8 mouse cellular contexts compared by ENCODE assay signal in the genomic region with DNA sequence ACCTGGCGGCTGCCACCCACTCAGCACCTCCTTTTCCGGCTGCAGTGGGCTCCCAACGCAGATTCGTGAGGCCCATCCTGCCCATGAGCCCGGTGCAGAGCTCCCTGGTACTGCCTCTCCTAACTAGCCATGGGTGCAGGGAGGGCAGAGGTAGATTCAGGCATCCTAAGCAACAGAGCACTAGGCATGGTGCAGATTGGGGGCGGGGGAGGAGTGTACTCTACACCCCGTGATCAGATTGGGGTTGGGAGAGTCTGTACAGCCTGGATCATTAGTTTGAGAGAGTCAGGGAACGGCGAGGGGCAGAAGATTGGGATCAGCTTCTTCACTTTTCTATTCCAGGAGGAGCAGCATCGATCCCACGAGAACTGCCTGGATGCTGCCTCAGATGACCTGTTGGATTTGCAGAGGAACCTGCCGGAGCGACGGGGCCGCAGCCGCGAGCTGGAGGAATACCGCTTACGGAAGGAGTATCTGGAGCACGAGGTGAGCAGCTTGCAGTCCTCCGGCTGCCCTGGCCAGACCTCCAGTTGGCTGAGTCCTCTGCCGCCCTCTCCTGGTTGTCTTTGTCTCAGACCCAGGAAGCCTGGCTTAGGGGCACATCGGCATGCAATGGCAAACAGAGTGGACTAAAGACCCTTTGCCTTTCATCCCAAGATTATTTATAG. TPM values are rescaled to one million over a fixed set of nuclear protein-coding genes. Genes with fewer than 3 reads are reported as not detected.
DNase-seq lines count a peak whose midpoint lies in the region; ATAC-seq and TF ChIP-seq lines count a peak whose summit lies in the region.

No protein-coding gene starts in this region.

- peak overlapping the region; percentile 54 for H3K4me2 ChIP-seq in embryonic facial prominence, embryonic 14.5 days (ENCODE audit: low read depth, low read length)
- peak overlapping the region; percentile 62 for H3K4me2 ChIP-seq in heart, embryonic 14.5 days (ENCODE audit: low read length)
- peak overlapping the region; percentile 54 for H3K4me2 ChIP-seq in kidney, embryonic 16.5 days (replicated peaks; ENCODE audit: low read depth, low read length)
- H3K4me2 ChIP-seq in neural tube, embryonic 14.5 days (ENCODE audit: low read depth, low read length), result peak overlapping the region; percentile 36

- H3K4me3 ChIP-seq in C2C12 (ENCODE audit: insufficient read depth, poor library complexity, severe bottlenecking), result no peak overlapping the region
- peak overlapping the region; percentile 28 for H3K4me3 ChIP-seq in embryonic facial prominence, embryonic 14.5 days (ENCODE audit: low read depth, low read length)
- H3K4me3 ChIP-seq in heart, embryonic 14.5 days (ENCODE audit: control insufficient read depth in 1 of 2, insufficient read depth in 1 of 2, low read depth in 1 of 2, low read length in 2 of 2), result peak overlapping the region; percentile 21 to 22; a peak in 3 of 4 replicates
- peak overlapping the region; percentile 32 for H3K4me3 ChIP-seq in kidney, embryonic 16.5 days (ENCODE audit: low read length)
- H3K4me3 ChIP-seq in neural tube, embryonic 14.5 days (ENCODE audit: low read depth, low read length), result no peak overlapping the region

- peak; percentile 54 for TF ChIP-seq CTCF in C2C12 (IDR thresholded peaks at IDR 0.05; ENCODE audit: control insufficient read depth, insufficient read depth, insufficient read length)

- no peaks in the 10 kb centered on the region for H3K36me3 ChIP-seq in C2C12 (ENCODE audit: control insufficient read depth, insufficient read depth)
- H3K36me3 ChIP-seq in embryonic facial prominence, embryonic 14.5 days (ENCODE audit: control insufficient read depth, insufficient read depth, low read length), result no peaks in the 10 kb centered on the region
- no peaks in the 10 kb centered on the region for H3K36me3 ChIP-seq in heart, embryonic 14.5 days (ENCODE audit: control insufficient read depth, insufficient read depth, low read length)
- H3K36me3 ChIP-seq in kidney, embryonic 16.5 days (ENCODE audit: insufficient read depth, low read length), result no peaks in the 10 kb centered on the region
- no peaks in the 10 kb centered on the region for H3K36me3 ChIP-seq in neural tube, embryonic 14.5 days (ENCODE audit: control insufficient read depth, insufficient read depth, low read length)

- H3K27ac ChIP-seq in embryonic facial prominence, embryonic 14.5 days (replicated peaks; ENCODE audit: low read depth, low read length), result no peak overlapping the region
- H3K27ac ChIP-seq in heart, embryonic 14.5 days (replicated peaks in 1 of 2; ENCODE audit: control insufficient read depth in 1 of 2, insufficient read depth in 1 of 2, low read depth in 2 of 2, low read length in 2 of 2), result no peak overlapping the region
- H3K27ac ChIP-seq in kidney, embryonic 16.5 days (ENCODE audit: low read length), result no peak overlapping the region
- no peak overlapping the region for H3K27ac ChIP-seq in neural tube, embryonic 14.5 days (ENCODE audit: low read depth, low read length)

- H3K9ac ChIP-seq in embryonic facial prominence, embryonic 14.5 days (ENCODE audit: low read depth, low read length), result peak overlapping the region; percentile 56
- H3K9ac ChIP-seq in heart, embryonic 14.5 days (ENCODE audit: low read length), result peak overlapping the region; percentile 64; the same call in 1 of the 2 replicates
- H3K9ac ChIP-seq in kidney, embryonic 16.5 days (replicated peaks; ENCODE audit: low read length), result peak overlapping the region; percentile 48
- no peak overlapping the region for H3K9ac ChIP-seq in neural tube, embryonic 14.5 days (replicated peaks; ENCODE audit: low read depth, low read length)

- peak; percentile 26 to 50 for DNase-seq in adrenal gland, postnatal 4 days (ENCODE audit: low spot score in 2 of 2)
- DNase-seq in embryonic facial prominence, embryonic 14.5 days (ENCODE audit: low spot score), result peak; percentile 89
- peak; percentile 74 to 80 for DNase-seq in lung, adult 18-20 months
- DNase-seq in telencephalon, adult 2 months (ENCODE audit: low read depth, low spot score), result peak; percentile 26

- peak; percentile 89 for ATAC-seq in embryonic facial prominence, embryonic 14.5 days (ENCODE audit: low read depth)
- peak; percentile 44; the same call in 1 of the 2 replicates for ATAC-seq in heart, embryonic 14.5 days (ENCODE audit: insufficient number of reproducible peaks, insufficient read depth, low FRiP score, low read depth)
- peak; percentile 54; the same call in 1 of the 2 replicates for ATAC-seq in kidney, embryonic 16.5 days (ENCODE audit: low FRiP score, low TSS enrichment)
- ATAC-seq in neural tube, embryonic 14.5 days (ENCODE audit: low read depth), result peak; percentile 76; the same call in 1 of the 2 replicates

- WGBS in embryonic facial prominence, embryonic 14.5 days, result 12% methylated on average over 20 of the region's 23 CpGs
- 5% methylated on average over 23 of the region's 23 CpGs for WGBS in heart, embryonic 14.5 days
- 7% methylated on average over 23 of the region's 23 CpGs for WGBS in kidney, embryonic 16.5 days
- WGBS in neural tube, embryonic 14.5 days, result 14% methylated on average over 23 of the region's 23 CpGs

- peaks cover 18% of the 10 kb centered on the region for H3K27me3 ChIP-seq in C2C12 (ENCODE audit: control insufficient read depth, insufficient read depth, insufficient read length)
- 0 out of 2 replicates have a peak, but pooled peaks cover 3% of the 10 kb centered on the region for H3K27me3 ChIP-seq in embryonic facial prominence, embryonic 14.5 days (replicated peaks; ENCODE audit: control insufficient read depth, insufficient read depth, low read length)
- peaks cover 20% of the 10 kb centered on the region for H3K27me3 ChIP-seq in heart, embryonic 14.5 days (ENCODE audit: control insufficient read depth, insufficient read depth, low read length)
- no peaks in the 10 kb centered on the region for H3K27me3 ChIP-seq in kidney, embryonic 16.5 days (ENCODE audit: insufficient read depth, low read length)
- no peaks in the 10 kb centered on the region for H3K27me3 ChIP-seq in neural tube, embryonic 14.5 days (ENCODE audit: control insufficient read depth, insufficient read depth, low read length)

- H3K79me3 ChIP-seq in C2C12 (ENCODE audit: low read depth), result no peaks in the 10 kb centered on the region

- H3ac ChIP-seq in C2C12 (ENCODE audit: control insufficient read depth, insufficient read length, low read depth), result no peak overlapping the region

- H3K9me3 ChIP-seq in embryonic facial prominence, embryonic 14.5 days (ENCODE audit: control insufficient read depth, low read length), result no peaks in the 10 kb centered on the region
- H3K9me3 ChIP-seq in heart, embryonic 14.5 days (ENCODE audit: control insufficient read depth, low read length), result no peaks in the 10 kb centered on the region
- no peaks in the 10 kb centered on the region for H3K9me3 ChIP-seq in kidney, embryonic 16.5 days (ENCODE audit: low read length)
- no peaks in the 10 kb centered on the region for H3K9me3 ChIP-seq in neural tube, embryonic 14.5 days (ENCODE audit: control insufficient read depth, low read length)

- H3K4me1 ChIP-seq in embryonic facial prominence, embryonic 14.5 days (ENCODE audit: control insufficient read depth, insufficient read depth, low read length), result peaks cover 4% of the 10 kb centered on the region; the same call in 1 of the 2 replicates
- peaks cover 3 to 11% of the 10 kb centered on the region in 2 experiments; a peak in 2 of 4 replicates for H3K4me1 ChIP-seq in heart, embryonic 14.5 days (ENCODE audit: control insufficient read depth in 2 of 2, insufficient read depth in 2 of 2, low read length in 2 of 2)
- H3K4me1 ChIP-seq in kidney, embryonic 16.5 days (ENCODE audit: insufficient read depth, low read length), result peaks cover 30% of the 10 kb centered on the region
- H3K4me1 ChIP-seq in neural tube, embryonic 14.5 days (ENCODE audit: control insufficient read depth, insufficient read depth, low read length), result no peaks in the 10 kb centered on the region

- H3K79me2 ChIP-seq in C2C12 (ENCODE audit: control insufficient read depth, insufficient read depth), result no peaks in the 10 kb centered on the region

TF ChIP-seq in C2C12, 6 proteins besides CTCF, POLR2A, EP300 and RAD21:
- TF ChIP-seq CEBPB (IDR thresholded peaks at IDR 0.05; ENCODE audit: low read depth) (no peak), FOSL1 (IDR thresholded peaks at IDR 0.05; ENCODE audit: insufficient read depth, low read length, poor library complexity, severe bottlenecking) (no peak), USF1 (IDR thresholded peaks at IDR 0.05; ENCODE audit: low read depth) (no peak), MYOD1 (IDR thresholded peaks at IDR 0.05; ENCODE audit: control insufficient read depth, insufficient read length, low read depth) (no peak), MYOG (IDR thresholded peaks at IDR 0.05; ENCODE audit: control insufficient read depth, extremely low read depth, insufficient read length) (no peak), MAX (IDR thresholded peaks at IDR 0.05) (no peak)

RNA-seq across cellular contexts. Expression of a gene that starts 38.1 kb away (rescaled TPM):
- under 0.01 TPM for polyA plus RNA-seq in C2C12 (2012; fragmentation: generic; extraction: Trizol)
- total RNA-seq in adrenal gland, postnatal 4 days (2021), result 1 to 10 TPM; 1.6 to 3.1 TPM
- 2.4 and 2.7 TPM in 2 replicates for polyA plus RNA-seq in embryonic facial prominence, embryonic 14.5 days (2014; fragmentation: Nextera tagmentation; extraction: Ambion mirVana)
- polyA plus RNA-seq in heart, embryonic 14.5 days (2014; fragmentation: Nextera tagmentation; extraction: Ambion mirVana), result 1.2 and 1.4 TPM in 2 replicates
- polyA plus RNA-seq in kidney, embryonic 16.5 days (2015; fragmentation: Nextera tagmentation; extraction: Ambion mirVana), result 2.4 and 3.1 TPM in 2 replicates
- polyA plus RNA-seq in neural tube, embryonic 14.5 days (2014; fragmentation: Nextera tagmentation; extraction: Ambion mirVana), result 0.52 and 1.4 TPM in 2 replicates

Comparison
In these comparisons a context has a peak if more than half of its experiments do, and no peak if none do; other contexts are left out.
1. H3K4me3 ChIP-seq: peak in embryonic facial prominence, embryonic 14.5 days (single experiment), heart, embryonic 14.5 days (2 of 2) and kidney, embryonic 16.5 days (single experiment); none in C2C12 (single experiment) and neural tube, embryonic 14.5 days (single experiment).
2. DNase-seq: peak in every context shown above with its lines; median percentile 89 in embryonic facial prominence, embryonic 14.5 days; 77 in lung, adult 18-20 months; 38 in adrenal gland, postnatal 4 days; 26 in telencephalon, adult 2 months.
3. Peak in every context shown above with its lines, with median percentiles within 50 percentile points of each other: ATAC-seq and H3K4me2 ChIP-seq.